Mouse (Mus musculus) erythroblast, embryonic 14.5 days (primary cell): ENCODE measurements around the gene Barhl1. TPM values are rescaled to one million over a fixed set of nuclear protein-coding genes. Genes with fewer than 3 reads are reported as not detected.

Experiments
- H3K27me3 ChIP-seq: 2 replicates; pipeline ENCODE4 v1.6.1; 2012; ENCODE audit warnings: inconsistent platforms; ENCODE audit not compliant: control insufficient read depth
- H3K36me3 ChIP-seq: 2 replicates; pipeline ENCODE4 v1.6.1; 2012; ENCODE audit warnings: mild to moderate bottlenecking, inconsistent platforms; ENCODE audit not compliant: control insufficient read depth
- H3K4me1 ChIP-seq: 2 replicates; pipeline ENCODE4 v1.6.1; 2012; ENCODE audit warnings: inconsistent platforms; ENCODE audit not compliant: control insufficient read depth
- H3K4me3 ChIP-seq: replicated peaks from 2 replicates; pipeline ENCODE3; 2012; ENCODE audit warnings: moderate library complexity, mild to moderate bottlenecking, inconsistent platforms
- H3K9me3 ChIP-seq: 2 replicates; pipeline ENCODE4 v1.6.1; 2012; ENCODE audit warnings: low read length, inconsistent platforms, mixed read lengths; ENCODE audit not compliant: control insufficient read depth
- GATA1 ChIP-seq: IDR thresholded peaks from 2 replicates; pipeline ENCODE4 v1.6.1; 2012; ENCODE audit warnings: low read length, inconsistent platforms, mixed read lengths
- TAL1 ChIP-seq: IDR thresholded peaks from 3 replicates; pipeline ENCODE4 v1.6.1; 2012; ENCODE audit warnings: low read length, inconsistent platforms, mixed read lengths
- polyA plus RNA-seq: library from polyadenylated mRNA; stranded (reverse); fragments of >175 nt; gene quantifications from 2 replicates; pipeline ENCODE4 v1.2.3, GENCODE M21; 2012

Gene Barhl1
- not detected in 2 replicates for polyA plus RNA-seq

DNA sequence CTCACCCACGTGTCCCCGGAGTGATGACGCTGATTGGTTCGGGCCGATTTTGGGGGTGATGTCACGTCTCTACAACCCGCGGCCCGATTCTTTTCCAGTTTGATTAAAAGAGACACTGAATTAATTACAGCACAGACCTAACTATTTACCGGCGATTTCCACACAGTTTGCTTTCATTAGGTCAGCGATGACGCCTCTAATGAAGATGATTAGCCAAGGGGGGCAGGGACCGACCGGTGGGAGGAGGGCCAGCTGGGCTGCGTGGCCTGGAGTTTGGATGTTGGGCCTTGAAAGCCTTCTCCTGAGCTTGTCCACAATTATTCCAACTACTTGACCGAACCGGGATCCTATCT lies at the start of gene Barhl1:
TSS of gene Barhl1 (minus strand) at position 156 of the 353 bp plus-strand sequence.
- H3K36me3 ChIP-seq = no peaks in the 10 kb centered on the region
- no peaks in the 10 kb centered on the region for H3K4me1 ChIP-seq
- peaks cover 95% of the 10 kb centered on the region for H3K27me3 ChIP-seq
- peaks cover 5% of the 10 kb centered on the region; the same call in 1 of the 2 replicates for H3K9me3 ChIP-seq
- H3K4me3 ChIP-seq = no peak within 1 kb of the TSS
- no peak for TF ChIP-seq GATA1
- no peak for TF ChIP-seq TAL1

DNA sequence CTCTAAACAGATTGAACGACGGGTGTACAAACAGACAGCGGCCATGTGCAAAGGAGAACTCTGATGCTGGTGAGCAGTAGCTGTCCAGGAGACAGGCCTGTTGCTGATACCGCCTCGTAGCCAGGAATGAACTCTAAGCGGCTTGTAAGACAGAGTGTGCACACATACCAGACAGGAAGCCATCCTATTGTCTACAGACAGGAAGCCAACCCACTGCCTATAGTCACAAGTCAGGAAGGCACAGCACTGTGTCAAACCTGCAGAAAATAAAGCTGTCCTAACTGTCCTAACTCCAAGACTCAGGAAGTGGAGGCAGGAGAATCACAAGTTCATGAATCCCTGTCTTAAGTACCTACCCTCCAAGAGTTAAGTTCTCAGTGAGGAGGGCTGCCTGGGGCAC lies 47.1 kb upstream of the Barhl1 start:
- H3K4me3 ChIP-seq = no peak overlapping the region
- no peak for TF ChIP-seq TAL1
- no peak for TF ChIP-seq GATA1
- no peaks in the 10 kb centered on the region for H3K9me3 ChIP-seq
- H3K27me3 ChIP-seq = no peaks in the 10 kb centered on the region
- H3K4me1 ChIP-seq = no peaks in the 10 kb centered on the region
- H3K36me3 ChIP-seq = no peaks in the 10 kb centered on the region

- H3K36me3 ChIP-seq = no peaks in the 10 kb centered on the region
- no peaks in the 10 kb centered on the region for H3K27me3 ChIP-seq
- H3K9me3 ChIP-seq = no peaks in the 10 kb centered on the region
- no peaks in the 10 kb centered on the region for H3K4me1 ChIP-seq
- H3K4me3 ChIP-seq = no peak overlapping the region
- no peak for TF ChIP-seq TAL1
Measured at GRCm38 (mm10) chr2:28961636-28962035, 45.2 kb upstream of the Barhl1 start.

- no peaks in the 10 kb centered on the region for H3K27me3 ChIP-seq
- H3K9me3 ChIP-seq = no peaks in the 10 kb centered on the region
- no peaks in the 10 kb centered on the region for H3K36me3 ChIP-seq
- TF ChIP-seq GATA1 = no peak
- H3K4me1 ChIP-seq = no peaks in the 10 kb centered on the region
- no peak overlapping the region for H3K4me3 ChIP-seq
Measured at GRCm38 (mm10) chr2:28961024-28961585, 44.6 kb upstream of the Barhl1 start.

GRCm38 (mm10) chr2:28956874-28957273 lies 40.4 kb upstream of the Barhl1 start:
- H3K36me3 ChIP-seq = no peaks in the 10 kb centered on the region
- no peaks in the 10 kb centered on the region for H3K4me1 ChIP-seq
- H3K9me3 ChIP-seq = no peaks in the 10 kb centered on the region
- H3K4me3 ChIP-seq = no peak overlapping the region
- no peak for TF ChIP-seq TAL1
- TF ChIP-seq GATA1 = no peak
- H3K27me3 ChIP-seq = no peaks in the 10 kb centered on the region

- no peak for TF ChIP-seq GATA1
- no peak for TF ChIP-seq TAL1
- no peaks in the 10 kb centered on the region for H3K4me1 ChIP-seq
Measured at GRCm38 (mm10) chr2:28954595-28954994, 38.1 kb upstream of the Barhl1 start.

GRCm38 (mm10) chr2:28952981-28953380 lies 36.5 kb upstream of the Barhl1 start:
- Histone ChIP-seq H3K27me3 (no peaks in the 10 kb centered on the region), H3K4me3 (no peak overlapping the region), H3K4me1 (no peaks in the 10 kb centered on the region), H3K36me3 (no peaks in the 10 kb centered on the region), H3K9me3 (no peaks in the 10 kb centered on the region)
- TF ChIP-seq TAL1 (no peak), GATA1 (no peak)

More at GRCm38 (mm10) chr2:28954595-28954994, 38.1 kb upstream of the Barhl1 start:
- Histone ChIP-seq H3K4me3 (no peak overlapping the region), H3K27me3 (no peaks in the 10 kb centered on the region), H3K36me3 (no peaks in the 10 kb centered on the region), H3K9me3 (no peaks in the 10 kb centered on the region)

DNA sequence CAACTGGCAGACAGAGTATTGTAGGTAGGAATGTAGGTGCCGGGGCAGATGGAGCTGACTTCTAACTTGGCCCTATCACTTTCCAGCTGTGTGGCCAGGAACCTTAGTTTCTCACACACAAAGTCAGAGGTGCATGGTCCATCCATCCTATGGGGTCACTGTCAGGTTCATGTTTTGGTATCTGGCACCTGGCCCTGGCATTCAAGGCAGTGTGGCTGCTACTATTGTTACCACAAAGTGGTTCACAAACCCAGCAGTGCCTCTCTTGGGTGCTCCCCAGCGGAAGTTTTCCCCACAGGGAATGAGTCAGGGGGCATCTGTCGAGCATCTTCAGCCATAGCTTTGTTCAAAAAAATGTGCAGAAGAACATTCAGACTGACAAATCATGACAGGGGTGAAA lies 29.8 kb upstream of the Barhl1 start:
- H3K27me3 ChIP-seq = no peaks in the 10 kb centered on the region
- TF ChIP-seq TAL1 (no peak), GATA1 (no peak)
- no peaks in the 10 kb centered on the region for H3K4me1 ChIP-seq

GRCm38 (mm10) chr2:28945388-28945787 lies 28.9 kb upstream of the Barhl1 start:
- Histone ChIP-seq H3K36me3 (no peaks in the 10 kb centered on the region), H3K4me3 (no peak overlapping the region), H3K27me3 (no peaks in the 10 kb centered on the region), H3K4me1 (no peaks in the 10 kb centered on the region), H3K9me3 (no peaks in the 10 kb centered on the region)
- TF ChIP-seq GATA1 (no peak), TAL1 (no peak)

More for the DNA sequence above, 29.8 kb upstream of the Barhl1 start:
- Histone ChIP-seq H3K9me3 (no peaks in the 10 kb centered on the region), H3K36me3 (no peaks in the 10 kb centered on the region), H3K4me3 (no peak overlapping the region)
